8 mouse cellular contexts compared by ENCODE assay signal in genomic region chr19:6968491-6969271, GRCm38 (mm10). TPM values are rescaled to one million over a fixed set of nuclear protein-coding genes. Genes with fewer than 3 reads are reported as not detected.
DNase-seq lines count a peak whose midpoint lies in the region; ATAC-seq and TF ChIP-seq lines count a peak whose summit lies in the region.

No protein-coding gene starts in this region.

- H3K4me2 ChIP-seq in heart, embryonic 16.5 days (ENCODE audit: low read depth, low read length) = peak overlapping the region; percentile 63
- H3K4me2 ChIP-seq in limb, embryonic 14.5 days (replicated peaks; ENCODE audit: low read depth, low read length, severe bottlenecking) = peak overlapping the region; percentile 61
- peak overlapping the region; percentile 43 for H3K4me2 ChIP-seq in midbrain, postnatal 0 days (ENCODE audit: low read depth, low read length, poor library complexity, severe bottlenecking)

- H3K36me3 ChIP-seq in E14TG2a.4 (ENCODE audit: insufficient read depth, low read length) = peaks cover 41% of the 10 kb centered on the region
- H3K36me3 ChIP-seq in heart, embryonic 16.5 days (ENCODE audit: control insufficient read depth, insufficient read depth) = peaks cover 14% of the 10 kb centered on the region
- H3K36me3 ChIP-seq in limb, embryonic 14.5 days (ENCODE audit: control insufficient read depth, insufficient read depth, low read length) = peaks cover 26% of the 10 kb centered on the region
- H3K36me3 ChIP-seq in midbrain, postnatal 0 days (ENCODE audit: insufficient read depth, low read length) = no peaks in the 10 kb centered on the region

- peak overlapping the region; percentile 76 for H3K9ac ChIP-seq in heart, embryonic 16.5 days (ENCODE audit: low read length)
- peak overlapping the region; percentile 63 for H3K9ac ChIP-seq in limb, embryonic 14.5 days (ENCODE audit: low read depth, low read length, severe bottlenecking)
- H3K9ac ChIP-seq in midbrain, postnatal 0 days (replicated peaks; ENCODE audit: low read length, poor library complexity, severe bottlenecking) = no peak overlapping the region

- ATAC-seq in CD4-positive, CD25-positive, alpha-beta regulatory T cell, adult 4 months = no peak
- no peak for ATAC-seq in heart, embryonic 16.5 days (replicated peaks; ENCODE audit: extremely low read depth, insufficient read depth, low FRiP score)
- ATAC-seq in limb, embryonic 14.5 days (ENCODE audit: low FRiP score, low read depth) = no peak
- no peak for ATAC-seq in midbrain, postnatal 0 days (ENCODE audit: low FRiP score)

- peaks cover 96% of the 10 kb centered on the region for H3K4me1 ChIP-seq in E14TG2a.4 (replicated peaks; ENCODE audit: low read depth, low read length)
- peaks cover 29% of the 10 kb centered on the region for H3K4me1 ChIP-seq in heart, embryonic 16.5 days (ENCODE audit: control insufficient read depth, insufficient read depth, low read length)
- H3K4me1 ChIP-seq in limb, embryonic 14.5 days (ENCODE audit: control insufficient read depth, insufficient read depth, low read length) = peaks cover 21% of the 10 kb centered on the region
- no peaks in the 10 kb centered on the region for H3K4me1 ChIP-seq in midbrain, postnatal 0 days (ENCODE audit: insufficient read depth, low read length)

- no peaks in the 10 kb centered on the region for H3K9me3 ChIP-seq in E14TG2a.4 (ENCODE audit: low read length)
- H3K9me3 ChIP-seq in heart, embryonic 16.5 days (replicated peaks; ENCODE audit: control insufficient read depth, low read length) = no peaks in the 10 kb centered on the region
- no peaks in the 10 kb centered on the region for H3K9me3 ChIP-seq in limb, embryonic 14.5 days (ENCODE audit: control insufficient read depth, low read length)
- no peaks in the 10 kb centered on the region for H3K9me3 ChIP-seq in midbrain, postnatal 0 days (ENCODE audit: low read length)

- no peaks in the 10 kb centered on the region for H3K27me3 ChIP-seq in E14TG2a.4 (ENCODE audit: insufficient read depth, low read length)
- H3K27me3 ChIP-seq in heart, embryonic 16.5 days (ENCODE audit: control insufficient read depth, insufficient read depth, low read length) = no peaks in the 10 kb centered on the region
- no peaks in the 10 kb centered on the region for H3K27me3 ChIP-seq in limb, embryonic 14.5 days (ENCODE audit: control insufficient read depth, insufficient read depth, low read length)
- peaks cover 11% of the 10 kb centered on the region for H3K27me3 ChIP-seq in midbrain, postnatal 0 days (ENCODE audit: insufficient read depth, low read length)

- no peak for TF ChIP-seq POLR2A in limb, embryonic 14.5 days (IDR thresholded peaks at IDR 0.05; ENCODE audit: borderline replicate concordance, extremely low read depth, insufficient read depth, insufficient read length)

- 16% methylated on average over 15 of the region's 15 CpGs for WGBS in heart, embryonic 16.5 days
- whole genome bisulfite sequencing in limb, embryonic 14.5 days = 12% methylated on average over 15 of the region's 15 CpGs
- 20% methylated on average over 15 of the region's 15 CpGs for WGBS in midbrain, postnatal 0 days

- H3K27ac ChIP-seq in heart, embryonic 16.5 days (ENCODE audit: low read length) = no peak overlapping the region
- no peak overlapping the region for H3K27ac ChIP-seq in limb, embryonic 14.5 days (replicated peaks; ENCODE audit: low read depth, low read length)
- H3K27ac ChIP-seq in midbrain, postnatal 0 days (ENCODE audit: low read depth, low read length) = no peak overlapping the region

- TF ChIP-seq CTCF in E14TG2a.4 (conservative IDR thresholded peaks at IDR 0.05; ENCODE audit: low read length) = no peak
- no peak for TF ChIP-seq CTCF in midbrain, postnatal 0 days (IDR thresholded peaks at IDR 0.05)

- peak; percentile 47 for DNase-seq in CD4-positive, CD25-positive, alpha-beta regulatory T cell, adult 2 months (ENCODE audit: low read depth, low spot score)
- DNase-seq in limb, embryonic 14.5 days (ENCODE audit: low spot score) = no peak
- no peak for DNase-seq in midbrain, postnatal 0 days (ENCODE audit: low spot score)
- no peak for DNase-seq in right cerebral cortex, postnatal 36 days (ENCODE audit: low spot score in 2 of 2)
- no peak for DNase-seq in layer of hippocampus, postnatal 10 days (ENCODE audit: low spot score in 2 of 2)

- peak overlapping the region; percentile 90 for H3K4me3 ChIP-seq in E14TG2a.4 (replicated peaks; ENCODE audit: low read length)
- H3K4me3 ChIP-seq in heart, embryonic 16.5 days (ENCODE audit: low read length) = peak overlapping the region; percentile 61
- H3K4me3 ChIP-seq in limb, embryonic 14.5 days (replicated peaks; ENCODE audit: low read length) = peak overlapping the region; percentile 61
- peak overlapping the region; percentile 31 for H3K4me3 ChIP-seq in midbrain, postnatal 0 days (ENCODE audit: low read depth, low read length)

RNA-seq across cellular contexts. Expression of gene Ppp1r14b, which starts 6.1 kb away (rescaled TPM):
- 10 to 100 TPM in 1 of 2 experiments, 1 to 10 TPM in 1; 9.3 to 23.8 TPM for polyA plus RNA-seq in CD4-positive, CD25-positive, alpha-beta regulatory T cell, adult 4 months (2017; shearing (Covaris generic))
- polyA plus RNA-seq in heart, embryonic 16.5 days (2015; fragmentation: Nextera tagmentation; extraction: Ambion mirVana) = 68.9 and 104 TPM in 2 replicates
- 277 and 304 TPM in 2 replicates for polyA plus RNA-seq in limb, embryonic 14.5 days (2012; rRNA removed)
- polyA plus RNA-seq in limb, embryonic 14.5 days (2014; fragmentation: Nextera tagmentation; extraction: Ambion mirVana) = 249 and 282 TPM in 2 replicates
- total RNA-seq in midbrain, postnatal 0 days (2014; rRNA removed) = 137 and 150 TPM in 2 replicates
- polyA plus RNA-seq in midbrain, postnatal 0 days (2015; fragmentation: Nextera tagmentation; extraction: Ambion mirVana) = 143 and 144 TPM in 2 replicates
- total RNA-seq in layer of hippocampus, postnatal 10 days (2021) = 100 to 1,000 TPM; 126 to 139 TPM

RNA-seq across cellular contexts. Expression of gene Plcb3, which starts 7.6 kb away (rescaled TPM):
- polyA plus RNA-seq in CD4-positive, CD25-positive, alpha-beta regulatory T cell, adult 4 months (2017; shearing (Covaris generic)) = 1 to 10 TPM; 3.2 to 3.4 TPM
- 16.8 and 21.1 TPM in 2 replicates for polyA plus RNA-seq in heart, embryonic 16.5 days (2015; fragmentation: Nextera tagmentation; extraction: Ambion mirVana)
- polyA plus RNA-seq in limb, embryonic 14.5 days (2012; rRNA removed) = 80.6 and 102 TPM in 2 replicates
- 36.6 and 42.4 TPM in 2 replicates for polyA plus RNA-seq in limb, embryonic 14.5 days (2014; fragmentation: Nextera tagmentation; extraction: Ambion mirVana)
- 14.7 and 16.6 TPM in 2 replicates for total RNA-seq in midbrain, postnatal 0 days (2014; rRNA removed)
- 9.5 and 9.8 TPM in 2 replicates for polyA plus RNA-seq in midbrain, postnatal 0 days (2015; fragmentation: Nextera tagmentation; extraction: Ambion mirVana)
- 10 to 100 TPM; 16.4 to 18.4 TPM for total RNA-seq in layer of hippocampus, postnatal 10 days (2021)

RNA-seq across cellular contexts. Expression of gene Fkbp2, which starts 11.6 kb away (rescaled TPM):
- polyA plus RNA-seq in CD4-positive, CD25-positive, alpha-beta regulatory T cell, adult 4 months (2017; shearing (Covaris generic)) = 10 to 100 TPM; 46.8 to 56.8 TPM
- polyA plus RNA-seq in heart, embryonic 16.5 days (2015; fragmentation: Nextera tagmentation; extraction: Ambion mirVana) = 83.7 and 95.0 TPM in 2 replicates
- 39.9 and 73.3 TPM in 2 replicates for polyA plus RNA-seq in limb, embryonic 14.5 days (2012; rRNA removed)
- 71.5 and 80.5 TPM in 2 replicates for polyA plus RNA-seq in limb, embryonic 14.5 days (2014; fragmentation: Nextera tagmentation; extraction: Ambion mirVana)
- total RNA-seq in midbrain, postnatal 0 days (2014; rRNA removed) = 24.9 and 29.3 TPM in 2 replicates
- 149 and 155 TPM in 2 replicates for polyA plus RNA-seq in midbrain, postnatal 0 days (2015; fragmentation: Nextera tagmentation; extraction: Ambion mirVana)
- total RNA-seq in layer of hippocampus, postnatal 10 days (2021) = 10 to 100 TPM; 77.0 to 98.0 TPM

RNA-seq across cellular contexts. Expression of gene Vegfb, which starts 18.8 kb away (rescaled TPM):
- polyA plus RNA-seq in CD4-positive, CD25-positive, alpha-beta regulatory T cell, adult 4 months (2017; shearing (Covaris generic)) = 1 to 10 TPM; 3.3 to 4.4 TPM
- polyA plus RNA-seq in heart, embryonic 16.5 days (2015; fragmentation: Nextera tagmentation; extraction: Ambion mirVana) = 123 and 171 TPM in 2 replicates
- polyA plus RNA-seq in limb, embryonic 14.5 days (2012; rRNA removed) = 46.7 and 55.7 TPM in 2 replicates
- 44.9 and 54.5 TPM in 2 replicates for polyA plus RNA-seq in limb, embryonic 14.5 days (2014; fragmentation: Nextera tagmentation; extraction: Ambion mirVana)
- 33.1 and 44.4 TPM in 2 replicates for total RNA-seq in midbrain, postnatal 0 days (2014; rRNA removed)
- polyA plus RNA-seq in midbrain, postnatal 0 days (2015; fragmentation: Nextera tagmentation; extraction: Ambion mirVana) = 77.7 and 83.2 TPM in 2 replicates
- total RNA-seq in layer of hippocampus, postnatal 10 days (2021) = 10 to 100 TPM; 79.5 to 82.1 TPM

RNA-seq across cellular contexts. Expression of gene Dnajc4, which starts 23.7 kb away (rescaled TPM):
- 10 to 100 TPM; 59.8 to 74.9 TPM for polyA plus RNA-seq in CD4-positive, CD25-positive, alpha-beta regulatory T cell, adult 4 months (2017; shearing (Covaris generic))
- polyA plus RNA-seq in heart, embryonic 16.5 days (2015; fragmentation: Nextera tagmentation; extraction: Ambion mirVana) = 40.3 and 44.1 TPM in 2 replicates
- polyA plus RNA-seq in limb, embryonic 14.5 days (2012; rRNA removed) = 32.4 and 38.0 TPM in 2 replicates
- 24.4 and 26.8 TPM in 2 replicates for polyA plus RNA-seq in limb, embryonic 14.5 days (2014; fragmentation: Nextera tagmentation; extraction: Ambion mirVana)
- total RNA-seq in midbrain, postnatal 0 days (2014; rRNA removed) = 14.9 and 31.2 TPM in 2 replicates
- 21.6 and 25.7 TPM in 2 replicates for polyA plus RNA-seq in midbrain, postnatal 0 days (2015; fragmentation: Nextera tagmentation; extraction: Ambion mirVana)
- total RNA-seq in layer of hippocampus, postnatal 10 days (2021) = 10 to 100 TPM; 18.1 to 21.5 TPM

Comparison
In these comparisons a context has a peak if more than half of its experiments do, and no peak if none do; other contexts are left out.
1. H3K4me3 ChIP-seq: peak in every context shown above with its lines; median percentile 90 in E14TG2a.4; 61 in heart, embryonic 16.5 days; 61 in limb, embryonic 14.5 days; 31 in midbrain, postnatal 0 days.